Mouse (Mus musculus) kidney, postnatal 14 days (tissue): ENCODE measurements around the gene Gphb5.
"Not testable (repeated sequence)": the region's sequence is repeated elsewhere in the genome, so short reads cannot be mapped to it uniquely, and the experiment has no call there.

Source experiments
- DNase-seq: peaks from one replicate; pipeline ENCODE4 v3.0.0; 2022; ENCODE audit warnings: mixed read lengths

The Gphb5 gene

DNA sequence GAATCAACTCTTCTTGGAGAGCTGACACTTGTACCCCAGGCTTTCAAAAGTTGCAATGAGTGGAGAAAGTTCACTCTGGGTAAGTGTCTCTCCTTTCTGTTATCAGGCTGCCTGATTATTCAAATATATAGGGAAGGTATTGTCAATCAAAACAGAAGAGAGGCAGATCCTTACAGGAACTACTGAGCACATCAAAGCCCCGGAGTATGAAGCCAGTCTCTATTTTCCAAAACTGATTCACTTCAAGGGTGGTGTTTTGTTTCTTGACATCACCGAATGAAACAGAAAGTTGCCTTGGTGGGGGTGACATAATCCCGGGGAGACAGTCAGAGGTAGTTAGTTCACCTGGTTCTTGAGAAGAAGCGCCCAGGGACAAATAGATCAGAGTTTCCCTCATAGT is at the start of gene Gphb5:
Gphb5 (minus strand) TSS at position 101 of the 400 bp plus-strand sequence.
- DNase-seq = no peak

- no peak for DNase-seq
These were observed 49.6 kb upstream of the Gphb5 start for GRCm38 (mm10) chr12:75466206-75466605.

DNA sequence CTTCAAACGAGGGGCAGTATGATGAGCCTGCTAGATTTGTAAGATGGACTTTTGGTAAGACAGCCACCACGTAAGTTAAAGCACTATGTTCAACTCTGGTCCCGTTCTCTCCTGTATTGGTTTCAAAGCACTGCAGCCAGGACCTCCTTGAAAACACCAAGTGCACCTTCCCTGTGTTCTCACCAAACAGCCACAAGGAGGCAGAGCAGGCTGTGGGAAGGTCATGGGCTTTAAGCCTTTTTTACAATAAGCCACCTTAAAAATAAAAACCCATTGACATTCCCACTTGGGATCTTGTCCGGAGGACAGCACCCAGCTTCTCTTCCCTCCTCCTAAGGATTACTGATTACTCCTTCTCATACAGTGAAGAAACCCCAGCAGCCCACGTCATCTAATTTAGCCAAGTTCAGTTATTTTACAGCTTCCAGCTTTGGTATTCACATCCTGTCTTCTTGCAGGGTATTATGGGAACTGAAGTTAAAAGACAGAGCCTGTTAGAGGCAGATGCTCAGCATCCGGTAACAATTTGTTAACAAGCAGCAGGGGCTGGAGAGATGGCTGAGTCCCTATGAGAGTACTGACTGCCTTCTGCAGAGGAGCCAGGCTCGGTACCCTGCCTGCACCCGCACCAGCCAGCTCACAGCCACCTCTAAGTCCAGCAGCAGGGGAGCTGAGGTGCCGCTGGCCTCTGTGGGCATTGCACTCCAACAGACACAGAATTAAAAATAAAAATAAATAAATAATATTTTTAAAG is 47.6 kb upstream of the Gphb5 start:
- peak; percentile 62 for DNase-seq

GRCm38 (mm10) chr12:75460561-75460960 is 44.0 kb upstream of the Gphb5 start:
- DNase-seq = no peak

- DNase-seq = no peak
These were observed 43.1 kb upstream of the Gphb5 start for GRCm38 (mm10) chr12:75459656-75460055.

DNA sequence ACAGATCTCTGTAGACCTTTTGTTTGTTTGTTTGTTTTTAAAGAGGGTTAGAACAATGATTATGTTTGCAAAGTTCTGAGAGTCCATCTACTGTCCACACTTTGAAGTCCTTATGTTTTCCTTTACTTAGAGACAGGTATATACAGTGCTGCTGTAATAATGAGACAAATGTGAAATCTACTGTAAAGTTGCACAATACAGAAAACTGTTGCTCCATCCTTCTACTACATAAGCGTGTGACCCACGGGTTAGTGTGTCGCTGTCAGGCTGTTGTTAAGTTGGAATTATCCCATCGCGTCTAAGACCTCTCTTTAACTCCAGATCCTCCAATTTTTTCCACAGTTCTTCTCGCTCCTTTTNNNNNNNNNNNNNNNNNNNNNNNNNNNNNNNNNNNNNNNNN is 36.9 kb upstream of the Gphb5 start:
- no peak for DNase-seq

DNA sequence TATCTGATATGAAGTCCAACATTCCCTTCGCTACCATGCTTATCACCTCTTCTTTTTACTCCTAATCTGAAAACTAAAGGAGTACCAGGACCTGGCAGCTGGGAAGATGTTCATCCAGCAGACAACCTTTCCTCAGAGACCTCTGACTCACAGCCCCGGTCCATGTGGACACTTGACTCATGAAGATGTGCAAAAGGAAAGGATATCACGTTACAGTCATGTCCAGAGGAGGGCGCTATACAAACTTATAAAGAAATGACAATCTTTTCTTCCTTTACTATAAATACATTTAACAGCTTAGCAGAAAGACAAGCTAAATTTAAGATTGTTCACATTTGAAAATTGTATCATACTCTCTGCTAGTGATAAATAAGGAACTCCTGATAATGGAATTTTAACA is 36.4 kb upstream of the Gphb5 start:
- no peak for DNase-seq

DNA sequence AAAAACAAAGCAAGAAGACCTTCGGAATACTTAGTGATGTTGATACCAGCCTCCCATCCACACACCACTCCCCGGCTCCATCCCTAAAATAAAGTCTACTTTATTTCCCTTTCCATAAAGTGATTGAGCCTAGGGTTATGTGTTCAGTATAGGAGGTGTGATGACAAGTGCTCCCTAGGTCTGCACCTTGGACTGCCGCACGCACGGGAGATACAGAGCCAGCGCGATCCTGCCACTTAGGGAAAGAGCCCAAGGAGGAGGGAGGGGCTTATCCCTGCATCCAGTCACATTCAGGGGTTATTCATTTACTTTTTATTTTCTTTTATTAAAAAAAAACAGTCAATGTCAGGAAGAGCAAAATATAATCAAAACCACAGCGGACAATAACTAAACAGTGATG is 34.0 kb upstream of the Gphb5 start:
- no peak for DNase-seq

DNA sequence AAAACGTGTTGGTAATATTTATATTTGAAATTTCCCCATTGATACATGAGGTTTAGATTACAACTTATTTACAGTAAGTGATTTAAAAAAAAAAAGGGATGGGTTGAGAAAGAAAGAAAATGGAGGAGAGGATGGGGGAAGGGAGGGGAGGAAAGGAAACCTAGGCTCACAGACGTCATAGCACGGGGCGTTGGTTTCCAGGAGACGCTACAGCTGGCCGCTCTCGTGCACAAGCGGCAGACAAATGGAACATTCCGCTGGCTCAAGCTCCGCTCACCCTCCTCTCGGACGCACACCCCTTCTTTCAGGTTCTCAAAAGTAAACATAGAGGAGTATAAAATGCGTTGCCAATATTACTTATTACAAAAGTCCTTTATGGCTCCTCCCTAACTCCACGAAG is 33.4 kb upstream of the Gphb5 start:
- peak; percentile 44 for DNase-seq

DNA sequence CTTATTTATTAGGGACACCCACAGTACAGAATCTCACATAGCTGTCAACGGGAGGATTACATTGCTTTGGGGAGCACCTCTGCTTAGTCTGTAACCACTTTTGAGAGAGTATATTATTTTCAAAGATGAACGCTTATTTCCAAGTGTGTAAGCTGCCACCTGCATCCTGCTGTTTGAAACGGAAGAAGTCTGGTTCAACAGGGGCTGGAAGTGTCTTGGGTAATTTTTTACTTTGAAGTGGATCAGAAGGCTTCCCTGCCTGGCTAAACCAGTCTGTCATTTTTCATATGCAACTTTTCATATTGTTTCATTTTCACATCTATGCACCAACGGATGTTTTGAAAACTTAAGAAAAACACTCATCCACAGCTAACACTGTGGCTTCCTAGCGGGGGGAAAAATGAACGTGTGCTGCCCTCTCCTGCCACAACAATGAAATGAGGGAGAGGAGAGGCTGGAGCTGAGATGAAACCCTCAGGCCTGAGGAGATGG is 32.9 kb upstream of the Gphb5 start:
- DNase-seq = peak; percentile 24

GRCm38 (mm10) chr12:75448921-75449320 is 32.3 kb upstream of the Gphb5 start:
- peak; percentile 49 for DNase-seq

- no peak for DNase-seq
These were observed 29.7 kb upstream of the Gphb5 start for GRCm38 (mm10) chr12:75446245-75446644.

DNA sequence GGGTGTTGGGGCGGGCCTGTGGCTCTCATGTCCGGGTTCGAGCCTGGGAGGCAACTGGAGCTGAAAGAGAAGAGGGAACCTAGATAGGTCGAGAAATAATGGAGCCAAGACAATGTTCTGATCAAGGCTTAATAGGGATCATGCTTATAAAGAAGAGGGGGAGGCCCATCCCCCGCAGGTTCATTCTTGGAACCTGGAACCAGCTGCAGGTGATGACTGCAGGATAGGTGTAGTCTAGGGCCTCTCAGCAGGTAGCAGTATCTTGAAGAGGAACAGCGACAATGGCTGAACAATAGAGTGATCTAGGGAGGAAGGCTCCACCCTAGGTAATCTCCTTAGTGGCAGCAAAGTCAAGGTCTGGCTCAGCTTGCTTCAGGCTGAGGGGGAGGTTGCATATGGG is 15.8 kb upstream of the Gphb5 start:
- not testable (repeated sequence) for DNase-seq

DNA sequence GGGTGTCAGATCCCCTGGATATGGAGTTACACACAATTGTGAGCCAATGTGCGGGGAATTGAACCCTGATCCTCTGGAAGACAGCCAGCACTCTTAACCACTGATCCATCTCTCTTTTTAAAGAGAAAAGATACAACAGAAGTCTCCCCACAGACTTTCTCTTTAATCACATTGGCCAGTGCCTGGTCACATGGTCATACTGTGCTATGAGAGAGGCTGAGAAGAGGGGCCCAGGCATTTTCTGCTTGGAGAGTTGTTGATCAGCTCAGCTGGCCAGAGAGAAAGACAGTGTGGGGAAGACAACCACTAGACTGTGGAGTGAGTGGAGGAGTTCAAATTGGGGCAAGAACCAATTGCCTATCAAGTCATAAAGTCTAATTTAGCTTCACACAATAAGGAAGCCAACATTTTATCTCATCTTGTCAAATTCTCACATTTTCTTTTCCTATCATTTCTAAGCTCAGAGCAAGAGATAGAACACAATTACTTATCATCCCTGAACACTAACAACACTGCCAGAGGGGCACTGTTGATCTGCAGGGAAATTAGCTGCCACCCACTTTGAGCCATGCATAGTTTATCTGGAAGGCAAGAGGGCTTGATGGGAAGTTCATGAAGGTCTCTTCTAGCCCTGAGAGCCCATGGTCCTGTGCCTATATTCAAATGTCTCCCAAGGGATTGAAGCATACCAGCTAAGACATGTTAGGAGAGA is 13.3 kb upstream of the Gphb5 start:
- no peak for DNase-seq

- DNase-seq = no peak
These were observed 12.1 kb upstream of the Gphb5 start for GRCm38 (mm10) chr12:75428719-75429118.

- peak; percentile 14 for DNase-seq
These were observed 9.3 kb upstream of the Gphb5 start for GRCm38 (mm10) chr12:75425882-75426281.

DNA sequence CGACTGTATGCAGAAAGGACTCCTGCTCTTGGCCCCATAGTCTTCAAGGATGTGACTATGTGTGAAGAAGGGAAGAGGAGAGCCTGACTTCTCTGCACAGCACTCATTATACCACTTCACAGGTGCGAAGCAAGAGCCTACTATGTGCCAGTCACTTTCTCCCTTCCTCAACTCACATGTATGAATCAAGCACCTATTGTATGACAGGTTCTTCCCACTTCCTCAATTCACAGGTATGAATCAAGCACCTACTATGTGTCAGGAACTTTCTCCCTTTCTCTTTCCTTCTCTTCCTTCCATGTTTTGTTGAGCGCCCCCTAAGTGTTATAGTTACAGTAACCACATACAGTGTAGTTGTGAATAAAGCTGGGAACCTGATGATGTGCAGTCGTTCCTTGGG is 8.2 kb upstream of the Gphb5 start:
- no peak for DNase-seq

GRCm38 (mm10) chr12:75424359-75424758 is 7.8 kb upstream of the Gphb5 start:
- no peak for DNase-seq

GRCm38 (mm10) chr12:75414991-75415390 is 1.6 kb downstream of the Gphb5 start:
- no peak for DNase-seq

DNA sequence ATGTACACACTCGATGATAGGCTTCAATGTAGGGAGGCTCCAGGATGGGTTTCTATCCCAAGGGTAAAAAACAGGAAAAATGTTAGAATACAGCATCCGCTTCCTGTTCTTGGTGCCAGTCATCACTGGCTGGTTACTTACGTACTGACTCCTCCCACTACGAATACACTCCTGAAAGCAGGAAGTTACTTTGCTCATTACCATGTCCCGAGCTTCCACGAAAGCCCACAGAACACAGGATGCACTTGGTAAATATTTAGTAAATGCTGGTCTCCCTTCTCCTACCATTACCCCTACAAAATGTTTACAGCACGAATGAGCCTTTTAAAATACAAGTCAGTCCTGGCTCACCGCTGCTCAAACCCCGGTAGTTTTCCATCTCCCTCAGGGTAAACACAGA is 3.6 kb downstream of the Gphb5 start:
- DNase-seq = no peak

- DNase-seq = no peak
These were observed 19.5 kb downstream of the Gphb5 start for GRCm38 (mm10) chr12:75397077-75397476.

- no peak for DNase-seq
These were observed 20.0 kb downstream of the Gphb5 start for GRCm38 (mm10) chr12:75396616-75397015.

GRCm38 (mm10) chr12:75394011-75394773 is 22.4 kb downstream of the Gphb5 start:
- no peak for DNase-seq

GRCm38 (mm10) chr12:75391526-75391925 is 25.1 kb downstream of the Gphb5 start:
- DNase-seq = no peak
